Mouse (Mus musculus) neural tube, embryonic 14.5 days (tissue): ENCODE data around the gene Arhgap17. TPM values are rescaled to one million over a fixed set of nuclear protein-coding genes. Genes with fewer than 3 reads are reported as not detected.

Source experiments
- ATAC-seq: fragments of 200-750 bp; cut with Nextera tagmentation; 2 replicates; pipeline ENCODE4 v1.8.0; 2017; ENCODE audit warnings: low read depth, mild to moderate bottlenecking, moderate TSS enrichment, moderate library complexity
- H3K27ac ChIP-seq: fragments of 300-500 bp; sonication (generic); 2 replicates; pipeline ENCODE4 v1.5.1; 2014; ENCODE audit warnings: low read depth, mild to moderate bottlenecking, control low read depth, low read length, moderate library complexity, mixed read lengths
- H3K27me3 ChIP-seq: fragments of 300-500 bp; sonication (generic); 2 replicates; pipeline ENCODE4 v1.6.1; 2014; ENCODE audit warnings: low read length; ENCODE audit not compliant: control insufficient read depth, insufficient read depth
- H3K36me3 ChIP-seq: fragments of 300-500 bp; sonication (generic); 2 replicates; pipeline ENCODE4 v1.6.1; 2014; ENCODE audit warnings: low read length, mixed read lengths; ENCODE audit not compliant: control insufficient read depth, insufficient read depth
- H3K4me1 ChIP-seq: fragments of 300-500 bp; sonication (generic); 2 replicates; pipeline ENCODE4 v1.6.1; 2014; ENCODE audit warnings: low read length; ENCODE audit not compliant: control insufficient read depth, insufficient read depth
- H3K4me2 ChIP-seq: fragments of 300-500 bp; sonication (generic); 2 replicates; pipeline ENCODE4 v1.6.1; 2014; ENCODE audit warnings: mild to moderate bottlenecking, low read depth, low read length, control low read depth
- H3K4me3 ChIP-seq: fragments of 300-500 bp; sonication (generic); 2 replicates; pipeline ENCODE4 v1.5.1; 2014; ENCODE audit warnings: low read depth, low read length, control low read depth, mixed read lengths
- H3K9ac ChIP-seq: fragments of 300-500 bp; sonication (generic); replicated peaks from 2 replicates; pipeline ENCODE4 v1.6.1; 2014; ENCODE audit warnings: low read depth, mild to moderate bottlenecking, control low read depth, low read length, mixed read lengths
- H3K9me3 ChIP-seq: fragments of 300-500 bp; sonication (generic); 2 replicates; pipeline ENCODE4 v1.6.1; 2016; ENCODE audit warnings: low read length; ENCODE audit not compliant: control insufficient read depth
- WGBS: fragments of 180-500 bp; shearing (Covaris S2); extraction: QIAGEN DNeasy Blood & Tissue Kit; methylation state at CpG from one replicate; pipeline ENCODE4 v1.1.7; 2014; 5-methylcytosine and 5-hydroxymethylcytosine counted together
- polyA plus RNA-seq: library from polyadenylated mRNA; unstranded; fragments of >200 nt; fragmentation: Nextera tagmentation; extraction: Ambion mirVana; gene quantifications from 2 replicates; pipeline ENCODE4 v1.2.1, GENCODE M21; 2014

Gene Arhgap17
- polyA plus RNA-seq, 1 experiment from 2014 or later, result 10.3 TPM

DNA sequence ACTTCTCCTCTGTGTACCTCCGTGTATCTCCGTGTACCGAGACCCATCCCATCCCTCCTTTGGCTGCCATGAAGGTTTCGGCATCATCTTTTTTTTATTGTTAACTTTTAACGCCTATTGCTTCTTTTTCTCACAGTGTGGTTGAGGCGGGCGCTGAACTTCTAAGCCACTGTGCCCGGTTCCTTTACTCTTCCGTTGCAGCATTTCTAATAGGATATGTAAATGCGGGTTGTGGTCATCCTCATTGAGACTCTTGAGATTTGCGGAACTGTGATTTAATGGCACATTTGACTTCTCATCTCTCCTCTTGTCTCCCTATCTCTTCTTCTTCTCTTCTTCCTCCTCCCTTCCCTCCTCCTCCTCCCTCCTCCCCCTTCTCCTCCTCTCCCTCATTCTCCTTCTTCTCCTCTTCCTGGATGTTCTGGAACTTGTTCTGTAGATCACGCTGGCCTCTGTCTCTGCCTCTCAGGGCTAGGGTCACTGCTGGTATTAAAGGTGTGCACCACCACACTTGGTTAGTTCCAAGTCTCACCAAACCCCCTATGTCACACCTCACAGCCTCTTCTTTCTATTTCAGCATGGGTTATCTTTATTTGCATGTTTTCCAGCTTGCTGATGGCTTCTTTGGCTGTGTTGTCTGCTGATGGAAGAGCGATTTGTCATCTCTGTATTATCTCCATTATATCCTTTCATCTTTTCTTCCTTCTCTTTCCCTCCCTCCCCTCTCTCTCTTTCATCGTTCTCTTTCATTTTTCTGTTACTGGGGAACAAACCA lies 115.3 kb downstream of the Arhgap17 start:
- H3K27me3 ChIP-seq, result no peaks in the 10 kb centered on the region
- no peaks in the 10 kb centered on the region for H3K36me3 ChIP-seq
- no peak overlapping the region for H3K9ac ChIP-seq
- no peak overlapping the region for H3K27ac ChIP-seq
- H3K4me3 ChIP-seq, result no peak overlapping the region
- 89% methylated on average over 14 of the region's 14 CpGs for WGBS
- H3K9me3 ChIP-seq, result no peaks in the 10 kb centered on the region
- H3K4me1 ChIP-seq, result no peaks in the 10 kb centered on the region
- H3K4me2 ChIP-seq, result no peak overlapping the region
- no peak for ATAC-seq

DNA sequence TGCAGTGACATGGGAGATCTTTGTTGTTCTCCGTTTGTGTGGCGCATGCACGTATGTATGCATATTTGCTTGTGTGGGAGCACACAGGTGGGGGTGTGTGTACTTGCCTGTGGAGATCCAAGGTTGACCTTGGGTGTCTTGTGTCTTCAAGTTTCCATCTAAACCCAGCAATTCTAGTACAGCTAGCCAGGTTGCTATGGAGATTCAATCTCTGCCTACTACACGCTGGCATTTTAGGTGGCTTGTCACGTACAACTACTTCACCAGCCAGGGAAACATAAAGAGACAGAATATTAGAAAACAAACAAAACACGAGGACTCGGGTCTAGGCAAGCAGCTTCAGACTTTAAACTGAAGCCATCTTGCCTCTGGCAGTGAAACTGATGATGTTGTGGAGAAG lies 116.3 kb downstream of the Arhgap17 start:
- no peaks in the 10 kb centered on the region for H3K4me1 ChIP-seq
- H3K36me3 ChIP-seq, result no peaks in the 10 kb centered on the region
- no peaks in the 10 kb centered on the region for H3K27me3 ChIP-seq
- no peak overlapping the region for H3K27ac ChIP-seq
- no peak for ATAC-seq
- no peak overlapping the region for H3K9ac ChIP-seq
- no peak overlapping the region for H3K4me2 ChIP-seq
- no peaks in the 10 kb centered on the region for H3K9me3 ChIP-seq
- no peak overlapping the region for H3K4me3 ChIP-seq
- WGBS, result 78% methylated on average over 7 of the region's 7 CpGs

GRCm38 (mm10) chr7:123251343-123251742 lies 118.4 kb downstream of the Arhgap17 start:
- no peak for ATAC-seq
- H3K27me3 ChIP-seq, result no peaks in the 10 kb centered on the region
- H3K4me1 ChIP-seq, result no peaks in the 10 kb centered on the region
- no peak overlapping the region for H3K27ac ChIP-seq
- H3K4me2 ChIP-seq, result no peak overlapping the region
- H3K36me3 ChIP-seq, result no peaks in the 10 kb centered on the region
- H3K9me3 ChIP-seq, result no peaks in the 10 kb centered on the region
- H3K9ac ChIP-seq, result no peak overlapping the region
- H3K4me3 ChIP-seq, result no peak overlapping the region
- whole genome bisulfite sequencing, result 37% methylated on average over 6 of the region's 6 CpGs

- no peak overlapping the region for H3K9ac ChIP-seq
- H3K4me3 ChIP-seq, result no peak overlapping the region
- no peaks in the 10 kb centered on the region for H3K4me1 ChIP-seq
- no peak overlapping the region for H3K4me2 ChIP-seq
- no peaks in the 10 kb centered on the region for H3K9me3 ChIP-seq
- H3K27ac ChIP-seq, result no peak overlapping the region
- no peaks in the 10 kb centered on the region for H3K36me3 ChIP-seq
- 66% methylated on average over 2 of the region's 2 CpGs for WGBS
- no peaks in the 10 kb centered on the region for H3K27me3 ChIP-seq
- ATAC-seq, result no peak
Measured at GRCm38 (mm10) chr7:123248166-123248565, 121.5 kb downstream of the Arhgap17 start.

GRCm38 (mm10) chr7:123246504-123247084 lies 123.1 kb downstream of the Arhgap17 start:
- H3K9me3 ChIP-seq, result no peaks in the 10 kb centered on the region
- no peak overlapping the region for H3K4me3 ChIP-seq
- H3K36me3 ChIP-seq, result no peaks in the 10 kb centered on the region
- no peak overlapping the region for H3K27ac ChIP-seq
- no peaks in the 10 kb centered on the region for H3K4me1 ChIP-seq
- no peak for ATAC-seq
- 48% methylated on average over 4 of the region's 4 CpGs for WGBS
- no peak overlapping the region for H3K4me2 ChIP-seq
- H3K9ac ChIP-seq, result no peak overlapping the region
- H3K27me3 ChIP-seq, result no peaks in the 10 kb centered on the region

- H3K9ac ChIP-seq, result no peak overlapping the region
- no peaks in the 10 kb centered on the region for H3K27me3 ChIP-seq
- H3K9me3 ChIP-seq, result no peaks in the 10 kb centered on the region
- H3K4me3 ChIP-seq, result no peak overlapping the region
- no peaks in the 10 kb centered on the region for H3K4me1 ChIP-seq
- no peak for ATAC-seq
- WGBS, result 81% methylated on average over 1 of the region's 1 CpGs
- H3K27ac ChIP-seq, result no peak overlapping the region
- no peaks in the 10 kb centered on the region for H3K36me3 ChIP-seq
- no peak overlapping the region for H3K4me2 ChIP-seq
Measured at GRCm38 (mm10) chr7:123244833-123245232, 124.9 kb downstream of the Arhgap17 start.

DNA sequence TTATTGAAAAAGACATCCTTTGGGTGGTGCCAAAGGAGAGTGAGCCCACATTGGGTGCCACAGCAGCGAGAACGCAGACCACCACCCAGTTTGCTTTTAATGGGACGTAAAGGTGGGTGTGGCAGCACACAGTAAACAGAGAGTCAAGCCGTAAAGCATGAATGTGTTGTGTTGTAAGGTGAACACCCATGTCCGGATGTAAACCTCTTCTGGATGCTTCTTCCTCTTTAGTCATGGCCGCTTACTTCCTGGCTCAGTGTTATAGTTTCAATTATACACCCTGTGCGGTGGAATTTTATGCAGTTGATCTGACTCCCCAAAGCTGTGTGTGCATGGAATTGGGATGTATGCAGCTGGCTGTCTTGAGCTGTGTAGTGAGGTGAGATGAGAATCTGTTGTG lies 127.5 kb downstream of the Arhgap17 start:
- H3K9me3 ChIP-seq, result no peaks in the 10 kb centered on the region
- no peak overlapping the region for H3K27ac ChIP-seq
- H3K4me2 ChIP-seq, result no peak overlapping the region
- H3K4me3 ChIP-seq, result no peak overlapping the region
- H3K4me1 ChIP-seq, result no peaks in the 10 kb centered on the region
- no peak for ATAC-seq
- H3K27me3 ChIP-seq, result no peaks in the 10 kb centered on the region
- WGBS, result 76% methylated on average over 7 of the region's 7 CpGs
- H3K36me3 ChIP-seq, result no peaks in the 10 kb centered on the region
- no peak overlapping the region for H3K9ac ChIP-seq

DNA sequence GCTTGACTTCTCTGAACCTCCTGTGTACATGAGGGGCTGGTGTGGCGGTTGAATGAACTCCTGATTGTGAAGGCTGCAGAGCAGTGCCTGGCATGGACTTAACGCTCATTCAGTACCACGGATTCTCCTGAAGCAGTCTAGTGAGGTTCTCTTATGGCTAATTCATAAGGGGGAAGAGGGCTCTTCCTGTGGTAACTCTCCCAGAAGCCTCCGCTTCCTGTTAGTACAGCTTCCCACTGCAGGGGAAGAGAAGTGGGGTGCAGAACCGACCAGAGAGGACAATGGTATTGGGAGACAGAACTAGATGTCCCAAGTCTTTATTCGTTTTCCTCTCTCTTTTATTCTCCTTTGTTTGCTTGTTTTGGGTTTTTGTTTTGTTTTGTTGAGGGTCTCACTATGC lies 129.7 kb downstream of the Arhgap17 start:
- no peak overlapping the region for H3K4me2 ChIP-seq
- ATAC-seq, result no peak
- no peak overlapping the region for H3K27ac ChIP-seq
- H3K4me1 ChIP-seq, result no peaks in the 10 kb centered on the region
- no peaks in the 10 kb centered on the region for H3K36me3 ChIP-seq
- no peak overlapping the region for H3K4me3 ChIP-seq
- H3K9me3 ChIP-seq, result no peaks in the 10 kb centered on the region
- H3K27me3 ChIP-seq, result no peaks in the 10 kb centered on the region
- WGBS, result 76% methylated on average over 6 of the region's 6 CpGs
- no peak overlapping the region for H3K9ac ChIP-seq

DNA sequence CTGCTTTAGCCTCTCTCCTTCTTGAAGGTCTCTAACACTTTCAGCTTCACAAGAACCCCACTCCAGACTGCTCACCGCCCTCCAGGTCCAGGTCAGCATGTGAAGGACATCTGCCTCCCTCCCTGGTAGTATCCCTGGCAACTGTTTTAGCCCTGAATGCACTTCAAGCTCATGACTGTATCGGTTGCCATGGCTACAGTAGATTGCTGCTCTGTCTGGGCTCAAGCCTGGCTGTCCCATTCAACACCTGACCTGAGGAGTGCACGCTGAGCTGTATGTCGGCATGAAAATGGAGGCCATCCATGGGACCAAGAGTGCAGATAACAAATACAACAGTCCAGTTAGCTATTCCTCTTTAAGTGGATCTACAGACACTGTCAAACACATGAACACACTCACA lies 131.1 kb downstream of the Arhgap17 start:
- Histone ChIP-seq H3K9me3 (no peaks in the 10 kb centered on the region), H3K36me3 (no peaks in the 10 kb centered on the region), H3K4me3 (no peak overlapping the region), H3K4me1 (no peaks in the 10 kb centered on the region), H3K27me3 (no peaks in the 10 kb centered on the region), H3K27ac (no peak overlapping the region), H3K9ac (no peak overlapping the region), H3K4me2 (no peak overlapping the region)
- ATAC-seq, result no peak
- WGBS, result 53% methylated on average over 4 of the region's 4 CpGs
